Mouse (Mus musculus) heart, adult 2 months (tissue): ENCODE data around the gene Fam173a.

Source experiments
- CTCF ChIP-seq: fragments of 200-600 bp; IDR thresholded peaks from 2 replicates; pipeline ENCODE4 v1.8.1; 2022; ENCODE audit warnings: antibody characterized with exemption, mild to moderate bottlenecking, moderate library complexity
- POLR2A ChIP-seq: fragments of 200-500 bp; IDR thresholded peaks from 2 replicates; pipeline ENCODE4 v1.6.1; 2011; ENCODE audit warnings: mild to moderate bottlenecking, low read depth, low read length, control low read depth; ENCODE audit not compliant: insufficient read depth

- TF ChIP-seq CTCF (no peak), POLR2A (no peak)
Measured at GRCm38 (mm10) chr17:25783086-25783485, 9.6 kb downstream of the Fam173a start.
